Mouse (Mus musculus) ovary, postnatal 36 days (tissue): Measurements from ENCODE around the gene BC030500.

Experiments used
- DNase-seq: peaks from one replicate; pipeline ENCODE4 v3.0.0; 2022; ENCODE audit warnings: low spot score, mixed read lengths

BC030500 gene

DNA sequence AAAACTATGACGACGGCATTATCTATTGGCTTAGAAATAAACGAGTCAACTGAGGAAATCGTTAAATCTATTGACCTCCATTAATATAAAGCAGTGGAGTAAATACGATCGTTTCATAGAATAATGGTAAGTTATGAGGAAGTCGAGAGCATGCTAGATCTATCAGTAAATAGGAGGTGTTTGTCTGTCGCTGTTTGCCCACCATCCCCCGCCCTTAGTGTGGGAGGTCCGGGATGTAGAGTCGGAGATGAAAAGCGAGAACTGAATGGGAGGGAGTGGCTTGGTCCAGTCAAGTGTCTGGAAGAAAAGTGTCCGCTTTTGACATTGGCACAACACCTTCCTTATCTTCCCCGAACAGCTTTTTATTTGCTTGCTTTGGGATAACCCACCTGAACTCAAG, at the start of gene BC030500:
BC030500 (plus strand) TSS at position 79 of the 400 bp plus-strand sequence.
- no peak for DNase-seq

DNA sequence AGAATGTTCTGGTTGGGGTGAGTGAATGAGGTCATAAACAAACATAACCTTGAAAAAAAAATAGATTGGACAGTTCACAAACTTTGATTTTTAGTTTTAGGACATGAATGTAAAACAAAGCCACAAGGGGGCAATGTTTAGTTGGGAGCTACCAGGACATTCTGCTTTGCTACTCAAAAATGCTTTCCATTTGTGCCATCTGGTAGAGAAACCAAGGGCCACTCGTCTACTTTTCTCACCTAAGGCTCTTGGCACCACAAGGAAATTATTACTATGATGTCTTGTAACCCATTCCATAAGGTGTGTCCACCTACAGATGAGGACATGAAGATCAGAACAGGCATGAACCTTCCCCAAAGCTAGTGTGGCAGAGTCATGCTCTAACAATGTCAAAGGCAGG, 25.1 kb upstream of the BC030500 start:
- DNase-seq = no peak

DNA sequence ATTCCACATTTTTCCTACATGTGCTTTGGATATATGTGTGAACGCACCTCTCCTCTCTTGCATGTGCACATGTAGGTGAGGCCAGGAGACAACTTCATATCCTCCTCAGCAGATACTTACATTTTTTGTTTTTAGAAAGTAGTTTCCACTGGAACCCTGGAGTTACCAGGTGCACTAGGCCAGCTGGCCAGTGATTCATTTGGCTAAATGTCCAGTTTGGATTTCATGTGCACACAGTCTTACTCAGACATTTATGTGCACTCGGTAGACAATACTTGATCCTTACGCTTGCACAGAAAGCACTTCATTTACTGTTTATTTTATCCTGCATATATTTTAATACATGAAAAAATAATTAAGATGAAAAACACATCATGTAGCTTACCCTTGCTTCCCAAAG, 21.0 kb upstream of the BC030500 start:
- DNase-seq = no peak

DNA sequence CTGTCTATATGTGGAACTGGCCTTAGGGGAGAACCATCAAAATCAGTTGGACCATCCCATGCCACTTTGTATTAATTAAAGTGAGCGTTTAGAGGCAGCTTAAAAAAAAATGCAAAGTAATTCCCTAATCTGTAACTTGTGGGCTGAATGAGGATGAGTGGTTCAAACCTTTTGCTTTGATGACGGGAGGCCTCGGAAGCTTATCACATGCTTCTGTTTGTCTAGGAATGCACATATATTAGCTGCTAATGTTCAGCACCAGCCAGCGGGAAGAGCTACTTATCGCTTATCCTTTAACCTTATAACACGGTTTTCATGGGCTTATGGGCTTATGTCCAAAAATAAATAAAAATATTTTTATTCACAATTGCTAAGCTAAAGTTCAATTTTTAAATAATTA, 15.6 kb upstream of the BC030500 start:
- DNase-seq = no peak

DNA sequence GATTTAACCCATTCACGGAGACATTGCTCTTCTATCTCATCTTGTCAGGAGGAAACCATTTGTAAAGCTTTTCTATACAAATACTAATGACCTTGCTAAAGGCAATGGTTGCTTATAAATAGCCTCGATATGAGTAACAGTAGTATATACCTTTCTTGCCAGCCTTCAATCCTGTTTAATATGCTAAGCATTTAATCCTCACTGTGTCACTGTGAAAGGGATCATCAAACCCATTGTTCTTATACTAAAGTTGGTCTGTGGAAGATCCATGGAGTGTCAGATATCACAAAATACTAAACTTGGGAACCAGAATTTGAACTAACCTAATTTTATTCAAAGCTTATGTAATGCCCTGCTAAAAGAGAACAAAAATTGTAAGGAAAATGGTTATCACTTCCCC, 7.1 kb upstream of the BC030500 start:
- no peak for DNase-seq

DNA sequence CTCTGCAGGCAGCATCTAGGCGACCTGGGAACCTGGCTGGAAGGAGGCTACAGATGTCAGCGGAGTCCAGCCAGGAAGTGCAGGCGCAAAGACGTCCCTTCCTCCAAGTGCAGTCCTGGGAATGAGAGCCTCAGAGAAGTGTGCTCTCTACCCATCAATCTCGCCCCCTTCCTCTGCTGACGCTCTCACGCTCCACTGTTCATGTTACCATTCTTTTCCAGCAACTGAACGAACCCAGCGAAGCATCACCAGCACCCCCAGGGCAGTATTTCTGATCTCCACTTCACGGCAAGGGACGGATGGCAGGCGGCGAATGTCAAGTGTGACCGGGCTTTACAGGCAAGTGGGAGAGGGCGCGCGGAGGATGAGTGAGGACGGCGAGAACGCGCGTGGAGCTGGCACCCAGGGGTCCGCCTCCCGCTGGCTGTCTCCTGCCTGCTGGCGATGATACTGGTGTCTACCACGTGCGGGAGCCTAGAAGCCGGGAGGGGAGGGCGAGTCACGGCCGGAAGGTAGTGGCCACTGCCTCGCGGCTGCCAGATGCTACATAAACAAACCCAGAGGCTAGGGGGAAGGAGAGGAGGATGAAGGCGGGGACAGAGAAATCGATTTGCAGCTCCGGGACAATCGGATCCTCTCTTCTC, 763 bp downstream of the BC030500 start, which contains the start of gene Galntl6:
Galntl6 (minus strand) TSS at position 445 of the 644 bp plus-strand sequence.
- peak; percentile 8 for DNase-seq

DNA sequence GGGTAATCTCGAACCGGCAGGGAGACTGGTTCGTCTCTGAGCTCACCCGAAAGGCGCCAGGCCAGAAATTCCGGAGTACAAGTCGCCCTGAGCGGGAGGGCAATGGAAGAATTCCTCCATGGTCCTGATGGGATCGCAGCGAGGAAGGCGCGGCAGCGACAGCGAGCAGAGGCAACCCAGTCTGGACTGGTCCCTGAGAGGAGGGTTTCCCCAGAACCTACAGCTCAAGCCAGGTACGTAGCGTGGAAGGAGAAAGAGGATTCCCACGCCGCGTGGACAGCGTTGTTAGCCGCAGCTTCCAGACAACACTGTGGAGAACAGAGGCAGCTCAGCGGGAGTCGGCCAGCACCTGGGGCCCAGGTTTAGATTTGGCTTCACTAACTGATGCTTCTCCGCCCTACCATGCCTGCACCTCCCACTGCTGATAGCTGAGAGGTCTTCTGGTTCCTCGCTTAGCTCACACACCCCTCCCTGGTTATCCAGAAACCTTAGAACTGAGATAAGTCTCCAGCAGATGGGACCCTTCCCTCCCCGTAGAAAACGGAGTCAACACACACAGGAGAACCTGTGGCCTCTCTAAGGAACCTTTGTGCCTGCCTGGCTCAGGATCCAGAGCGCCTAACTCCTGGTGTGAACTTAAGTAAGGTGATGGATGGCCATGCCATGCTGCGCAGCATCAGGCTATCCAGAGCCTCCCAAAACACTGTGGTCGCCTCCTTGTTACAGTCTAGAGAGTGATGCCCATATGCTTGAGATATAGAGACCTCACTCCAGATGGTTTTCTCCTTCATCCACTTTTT, 1.5 kb downstream of the BC030500 start:
- no peak for DNase-seq

DNA sequence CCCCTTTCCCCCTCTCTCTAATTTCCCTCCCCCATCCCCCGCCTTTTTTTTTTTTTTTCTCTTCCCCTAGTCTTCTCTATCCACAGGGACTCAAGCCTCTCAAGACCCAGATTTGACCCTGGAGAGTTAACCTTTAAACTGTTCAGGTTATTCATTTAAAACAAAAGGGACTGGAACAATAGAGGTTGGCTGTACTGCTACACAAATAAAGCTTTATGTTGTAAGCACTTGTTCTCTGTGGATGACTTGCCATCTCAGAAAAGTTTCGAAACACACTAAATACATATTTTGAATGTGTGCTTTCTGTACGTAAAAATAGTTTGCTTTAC, 2.0 kb downstream of the BC030500 start:
- DNase-seq = no peak

DNA sequence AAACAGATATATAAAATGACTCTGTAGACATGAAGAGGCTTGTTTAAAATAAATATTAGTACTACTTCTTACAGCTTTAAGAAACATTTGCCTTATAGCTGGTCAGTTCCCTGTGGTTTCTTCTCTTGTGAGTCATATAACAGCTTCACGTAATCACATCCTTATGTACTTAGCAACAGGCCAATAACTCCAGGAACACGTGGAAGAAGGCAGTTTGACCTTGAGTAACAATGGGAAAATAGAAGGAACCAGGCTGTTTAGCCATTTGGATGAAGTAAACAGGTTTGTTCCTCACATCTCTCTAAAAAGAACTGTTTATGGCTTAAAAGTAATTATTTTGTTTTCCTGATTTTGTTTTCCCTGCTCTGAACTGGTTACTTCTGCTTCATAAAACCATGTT, 3.6 kb downstream of the BC030500 start:
- DNase-seq = no peak

DNA sequence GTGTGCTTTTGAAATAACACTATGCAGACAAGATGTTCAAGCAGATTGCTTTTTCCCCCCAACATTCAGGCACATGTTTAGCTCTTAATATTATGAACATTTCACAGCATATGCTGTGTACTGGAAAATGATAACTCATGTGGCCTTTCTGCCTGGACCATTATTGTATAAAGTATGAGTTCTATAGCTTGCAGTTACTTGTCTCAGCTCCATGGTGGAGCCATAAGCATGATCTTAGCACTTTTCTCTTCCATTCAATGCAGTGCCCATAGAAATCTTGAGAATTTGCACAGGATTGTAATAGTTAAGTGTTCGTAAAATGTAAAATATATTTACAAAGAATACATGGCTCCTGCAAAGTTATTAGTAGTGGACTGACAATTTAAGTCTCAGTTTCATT, 19.5 kb downstream of the BC030500 start:
- no peak for DNase-seq

DNA sequence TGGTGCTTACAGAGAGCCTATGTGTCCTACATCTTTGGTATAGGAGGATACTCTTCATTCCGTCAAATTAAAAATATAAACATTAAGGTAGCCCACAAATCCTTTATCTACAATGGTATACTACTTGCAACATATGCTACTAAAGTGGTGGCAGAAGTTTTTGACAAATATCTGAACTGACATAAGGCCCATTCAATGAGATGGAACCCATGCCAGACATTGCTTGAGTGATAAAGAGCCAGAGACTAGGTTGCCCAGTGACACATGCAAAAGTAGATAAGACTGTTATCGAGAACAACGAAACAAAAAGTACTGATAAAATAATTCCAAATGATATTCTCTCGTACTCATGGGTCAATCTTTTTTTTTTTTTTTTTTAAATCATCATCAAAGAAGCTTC, 32.2 kb downstream of the BC030500 start:
- no peak for DNase-seq

DNA sequence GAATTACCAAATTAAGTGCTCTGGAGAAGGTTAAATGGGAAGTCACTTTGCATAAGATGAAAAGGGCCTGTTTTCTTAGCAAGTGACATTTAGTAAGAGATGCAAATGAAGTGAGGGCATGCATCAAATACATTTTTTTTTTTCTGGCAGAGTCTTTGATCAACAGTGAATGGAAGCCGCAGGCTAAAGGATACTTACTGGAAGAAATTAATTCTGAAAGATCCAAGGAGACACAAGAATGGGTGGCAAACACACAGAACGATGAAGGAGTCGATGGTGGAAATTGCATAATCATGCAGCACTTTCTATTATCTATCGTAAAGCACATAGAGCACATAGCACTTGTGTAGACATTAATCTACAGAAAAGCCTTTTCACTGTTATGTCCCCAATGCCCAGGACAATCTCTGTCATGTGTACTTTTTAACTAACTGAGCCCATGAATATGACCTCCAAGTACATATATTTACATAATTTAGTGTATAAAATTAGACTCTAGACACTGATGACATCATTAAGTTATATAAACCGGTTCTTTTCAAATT, 45.7 kb downstream of the BC030500 start:
- DNase-seq = no peak
